Mouse (Mus musculus): Measurements from ENCODE around the gene Rpl23a. TPM values are rescaled to one million over a fixed set of nuclear protein-coding genes. Genes with fewer than 3 reads are reported as not detected.
"Not testable (repeated sequence)": the region's sequence is repeated elsewhere in the genome, so short reads cannot be mapped to it uniquely, and the experiment has no call there.

Rpl23a gene
- total RNA-seq, 2 experiments from 2014 or later, result 2,467 to 2,675 TPM

- peak; percentile 31; the same call in 1 of the 2 replicates for ATAC-seq (ENCODE audit: poor library complexity, severe bottlenecking)
Observed at GRCm38 (mm10) chr11:78188331-78189233, 5.2 kb upstream of the Rpl23a start, which contains the start of gene Rab34. Gene Rab34, plus strand, starts transcription at chr11:78188430.

DNA sequence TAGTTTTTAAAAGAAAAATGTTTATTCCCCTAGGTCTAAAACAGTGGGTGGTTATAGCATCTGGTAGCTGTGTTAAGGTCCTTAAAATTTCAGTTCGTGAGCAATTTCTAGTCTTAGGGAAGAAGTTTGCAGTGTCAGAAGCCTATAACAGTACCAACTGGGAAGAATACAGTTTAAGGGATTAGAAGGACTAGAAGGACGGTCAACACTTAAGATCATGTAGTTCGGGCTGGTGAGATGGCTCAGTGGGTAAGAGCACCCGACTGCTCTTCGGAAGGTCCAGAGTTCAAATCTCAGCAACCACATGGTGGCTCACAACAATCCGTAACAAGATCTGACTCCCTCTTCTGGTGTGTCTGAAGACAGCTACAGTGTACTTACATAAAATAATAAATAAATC lies 1.3 kb upstream of the Rpl23a start:
- ATAC-seq (ENCODE audit: poor library complexity, severe bottlenecking), result not testable (repeated sequence)

- no peak for ATAC-seq (ENCODE audit: poor library complexity, severe bottlenecking)
Observed at GRCm38 (mm10) chr11:78183884-78184514, 615 bp upstream of the Rpl23a start.

- no peak for ATAC-seq (ENCODE audit: poor library complexity, severe bottlenecking)
Observed at GRCm38 (mm10) chr11:78182450-78182849, 934 bp downstream of the Rpl23a start.

DNA sequence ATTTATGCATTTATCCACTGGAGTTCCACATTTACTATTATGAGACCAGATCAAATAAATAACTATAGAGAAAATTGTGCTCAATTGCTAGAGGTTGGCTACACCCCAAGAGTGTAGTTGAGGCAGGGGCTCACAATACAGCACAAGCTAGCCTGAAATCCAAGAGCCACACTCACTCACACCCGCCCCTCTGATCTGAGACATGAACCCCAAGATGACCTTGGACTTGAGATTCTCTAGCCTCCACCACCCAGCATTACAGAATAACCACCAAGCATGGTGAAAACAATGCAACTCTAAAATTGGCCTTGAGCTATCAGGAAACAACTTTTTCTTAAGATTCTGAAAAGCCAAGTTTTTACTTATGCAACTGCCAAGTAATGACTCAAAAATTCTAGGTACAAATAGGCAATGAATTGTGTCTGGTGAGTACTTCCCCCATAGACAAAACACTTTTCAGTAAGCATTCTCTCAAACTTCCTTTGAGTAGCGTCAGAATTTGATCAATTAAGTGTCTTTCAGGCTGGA lies 1.5 kb downstream of the Rpl23a start:
- ATAC-seq (ENCODE audit: poor library complexity, severe bottlenecking), result no peak

DNA sequence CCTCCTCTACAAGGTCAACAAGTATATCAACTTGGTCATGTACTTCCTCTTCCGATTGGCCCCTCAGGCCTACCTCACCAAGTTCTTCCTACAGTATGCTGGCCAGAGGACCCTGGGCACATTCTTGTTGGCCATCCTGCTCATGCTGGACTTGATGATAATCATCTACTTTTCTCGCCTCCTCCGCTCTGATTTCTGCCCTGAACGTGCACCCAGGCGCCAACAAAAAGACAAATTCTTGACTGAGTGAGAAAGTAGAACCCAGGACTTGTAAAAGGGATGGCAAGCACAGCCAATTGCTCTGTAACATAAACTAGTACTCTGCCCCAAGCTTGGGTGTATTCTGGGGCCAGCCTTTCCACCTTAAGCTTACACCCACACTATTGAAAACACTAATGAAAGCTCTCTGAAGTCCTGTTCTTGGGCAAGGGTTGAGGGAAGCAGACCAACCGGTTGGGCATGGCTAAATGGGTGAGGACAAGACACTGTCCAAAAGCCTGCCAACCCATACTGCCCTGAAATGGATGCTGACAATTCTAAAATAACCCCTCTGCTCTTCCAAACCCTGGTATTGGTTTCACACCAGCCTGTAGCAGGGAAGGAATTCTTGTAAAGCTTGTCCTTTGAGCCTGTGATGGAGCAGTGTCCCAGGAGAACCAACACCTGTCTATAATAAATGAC lies 3.2 kb downstream of the Rpl23a start:
- ATAC-seq (ENCODE audit: poor library complexity, severe bottlenecking), result no peak

- ATAC-seq (ENCODE audit: poor library complexity, severe bottlenecking), result no peak
Observed at GRCm38 (mm10) chr11:78179438-78179999, 3.9 kb downstream of the Rpl23a start.

- no peak for ATAC-seq (ENCODE audit: poor library complexity, severe bottlenecking)
Observed at GRCm38 (mm10) chr11:78178859-78179437, 4.4 kb downstream of the Rpl23a start.

DNA sequence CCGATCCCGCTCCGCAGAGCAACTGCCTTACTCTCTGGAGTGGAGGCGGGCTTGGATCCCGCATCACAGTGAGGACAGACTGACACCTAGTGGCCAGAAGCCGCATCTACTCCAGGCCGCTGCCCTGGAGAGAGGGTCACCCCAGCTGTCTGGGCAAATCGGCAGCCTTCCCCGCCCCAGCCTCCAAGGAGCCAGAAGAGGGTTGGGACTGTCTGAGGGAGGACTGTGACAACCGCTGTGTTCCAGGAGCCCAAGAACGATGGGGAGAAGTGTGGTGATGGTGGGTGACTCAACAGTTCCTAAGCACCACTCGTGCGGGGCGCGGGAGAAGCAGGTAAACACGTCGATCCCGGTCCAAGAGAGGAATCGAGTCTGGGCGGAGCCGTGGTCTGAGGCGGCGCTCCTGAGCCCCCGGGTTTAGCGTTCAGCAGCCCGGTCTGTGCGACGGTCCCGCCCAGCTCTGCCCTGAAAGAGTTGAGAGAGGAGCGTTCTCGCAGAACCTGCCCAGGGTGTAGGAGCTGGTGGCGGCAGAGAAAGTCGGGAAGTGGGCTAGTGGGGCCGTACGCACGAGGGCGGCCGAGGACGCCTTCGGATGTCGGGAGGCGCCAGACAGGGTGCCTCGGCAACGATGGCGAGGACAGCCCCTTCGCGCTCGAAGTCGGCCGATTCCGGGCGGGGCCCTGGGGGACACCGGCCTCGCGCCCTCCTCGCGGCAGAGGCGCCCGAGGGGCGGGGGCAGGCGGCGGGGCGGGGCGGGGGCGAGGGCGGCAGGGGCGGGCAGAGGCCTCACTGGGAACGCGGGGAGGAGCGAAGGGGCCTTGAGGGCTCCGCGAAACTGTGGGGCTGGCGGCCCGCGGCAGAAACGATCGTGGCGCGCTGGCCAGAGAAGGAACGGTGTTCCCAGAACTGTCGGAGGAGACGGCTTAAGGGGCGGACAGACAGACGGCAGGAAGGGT lies 5.2 kb downstream of the Rpl23a start:
- peak; percentile 76 for ATAC-seq (ENCODE audit: poor library complexity, severe bottlenecking)

DNA sequence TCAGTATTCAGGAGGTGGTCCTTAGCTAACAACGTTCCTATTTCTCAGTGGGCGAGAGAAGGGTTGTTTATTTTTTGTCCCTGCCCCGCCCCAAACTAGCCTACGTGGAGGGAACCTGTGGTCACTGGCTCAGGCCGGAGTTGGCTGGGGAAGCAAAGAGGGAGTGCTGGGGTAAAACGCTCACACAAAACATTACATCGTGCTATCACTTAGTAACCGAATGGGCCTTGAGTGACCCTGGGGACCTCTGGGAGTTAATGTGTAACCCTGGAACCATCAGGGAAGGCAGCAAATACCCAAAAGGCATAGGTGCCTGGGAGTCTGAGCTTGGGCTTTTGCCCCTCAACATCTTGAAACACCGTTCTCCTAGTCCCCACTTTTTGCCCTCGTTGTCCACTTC lies 5.9 kb downstream of the Rpl23a start:
- ATAC-seq (ENCODE audit: poor library complexity, severe bottlenecking), result peak; percentile 48

DNA sequence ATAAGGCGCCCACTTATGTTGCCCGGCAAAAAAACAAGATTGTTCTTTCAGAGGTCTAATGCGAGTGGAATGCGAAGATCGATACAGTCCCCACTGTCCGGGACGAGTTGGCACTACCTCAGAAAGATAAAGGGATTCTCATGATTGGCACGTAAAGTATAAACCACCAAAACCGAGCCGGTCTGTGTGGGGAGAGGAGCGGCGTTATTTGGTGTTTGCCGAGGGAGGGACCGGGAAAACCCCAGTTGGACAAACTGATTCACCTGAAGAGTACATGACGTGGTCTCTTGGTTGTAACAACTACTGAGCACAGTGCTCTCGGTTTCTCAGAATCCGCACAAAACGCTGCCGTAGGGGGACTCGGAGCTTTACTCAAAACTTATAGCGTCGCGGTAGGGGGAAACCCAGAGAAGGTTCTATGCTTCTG lies 6.5 kb downstream of the Rpl23a start:
- ATAC-seq (ENCODE audit: poor library complexity, severe bottlenecking), result no peak

DNA sequence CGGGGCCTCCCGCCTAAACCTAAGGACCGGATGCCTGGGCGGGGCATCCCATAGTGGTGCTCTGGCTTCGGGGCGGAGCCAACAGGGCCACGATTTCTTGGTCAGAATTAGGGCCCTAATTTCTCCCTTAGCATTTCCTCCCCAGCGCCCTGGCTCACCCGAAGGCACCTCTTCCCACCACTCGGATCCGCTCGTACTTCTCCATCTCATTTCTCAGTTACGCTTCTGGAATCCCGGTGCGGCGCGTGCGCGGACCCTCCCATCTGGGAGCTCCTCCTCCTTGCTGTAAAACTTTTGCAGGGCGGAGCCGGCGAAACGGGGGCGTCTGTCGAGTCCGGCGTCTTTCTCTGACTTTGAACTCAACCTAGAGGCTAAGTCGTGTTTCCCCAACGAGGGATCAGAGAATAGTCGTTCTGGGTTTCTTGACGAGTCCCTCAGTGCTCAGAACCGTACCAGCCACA lies 7.0 kb downstream of the Rpl23a start, which contains the start of the genes Nek8 and Tlcd1:
TSS of gene Nek8 (minus strand) at position 274 of the 461 bp plus-strand sequence.
TSS of gene Tlcd1 (plus strand) at position 310 of the 461 bp plus-strand sequence.
- peak; percentile 66 for ATAC-seq (ENCODE audit: poor library complexity, severe bottlenecking)

DNA sequence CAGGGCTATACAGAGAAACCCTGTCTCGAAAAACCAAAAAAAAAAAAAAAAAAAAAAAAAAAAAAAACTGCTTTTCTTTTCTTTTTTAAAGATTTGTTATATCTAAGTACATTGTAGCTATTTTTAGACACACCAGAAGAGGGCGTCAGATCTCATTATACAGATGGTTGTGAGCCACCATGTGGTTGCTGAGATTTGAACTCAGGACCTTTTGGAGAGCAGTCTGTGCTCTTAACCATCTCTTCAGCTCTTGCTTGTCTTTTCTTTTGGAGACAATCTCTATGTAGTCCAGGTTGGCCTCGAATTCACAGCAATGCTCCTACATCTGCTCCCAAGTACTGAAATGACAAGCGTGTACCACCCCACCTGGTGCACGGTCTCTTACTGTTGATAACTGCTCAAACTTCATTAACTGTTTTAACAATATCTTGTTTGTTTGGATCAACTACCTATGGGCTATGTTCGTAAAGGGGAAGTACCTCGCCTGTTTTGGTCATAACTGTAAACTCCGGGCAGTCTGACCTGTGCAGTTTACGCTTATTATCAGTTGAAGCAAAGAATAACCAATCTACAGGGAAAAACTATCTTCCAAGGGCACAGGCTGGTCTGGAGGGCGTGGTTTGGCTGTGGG lies 7.5 kb downstream of the Rpl23a start:
- ATAC-seq (ENCODE audit: poor library complexity, severe bottlenecking), result no peak

- ATAC-seq (ENCODE audit: poor library complexity, severe bottlenecking), result no peak
Observed at GRCm38 (mm10) chr11:78174506-78174905, 8.9 kb downstream of the Rpl23a start.

DNA sequence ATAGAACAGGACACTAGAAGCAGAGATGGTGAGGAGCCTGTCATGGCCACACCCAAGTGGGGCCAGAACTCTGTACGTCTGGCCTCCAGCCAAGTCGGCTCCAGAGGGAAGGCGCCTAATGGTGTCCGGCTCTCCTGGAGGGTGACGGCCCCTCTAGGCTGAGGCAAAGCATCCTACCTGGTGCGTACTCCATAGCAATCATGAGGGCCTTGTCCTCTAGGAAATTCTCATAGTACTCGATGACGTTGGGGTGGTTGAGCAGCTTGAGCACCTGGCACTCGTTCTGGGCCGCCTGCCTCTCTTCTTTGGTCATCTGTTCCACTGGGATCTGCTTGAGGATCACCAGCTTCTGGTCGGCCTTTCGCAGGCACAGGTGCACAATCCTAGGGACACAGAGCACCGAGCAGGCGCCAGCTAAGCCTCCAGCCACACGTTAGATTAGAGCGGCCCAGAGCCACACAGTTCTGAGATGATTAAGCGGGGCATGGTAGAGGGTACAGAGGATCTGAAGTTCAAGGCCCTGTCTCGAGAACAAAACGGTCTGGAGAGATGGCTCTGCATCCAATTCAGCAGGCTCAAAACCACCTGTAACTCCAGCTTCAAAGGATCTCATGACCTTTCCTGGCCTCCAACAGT lies 10.5 kb downstream of the Rpl23a start:
- ATAC-seq (ENCODE audit: poor library complexity, severe bottlenecking), result no peak

GRCm38 (mm10) chr11:78172034-78172747 lies 11.2 kb downstream of the Rpl23a start:
- ATAC-seq (ENCODE audit: poor library complexity, severe bottlenecking), result no peak

DNA sequence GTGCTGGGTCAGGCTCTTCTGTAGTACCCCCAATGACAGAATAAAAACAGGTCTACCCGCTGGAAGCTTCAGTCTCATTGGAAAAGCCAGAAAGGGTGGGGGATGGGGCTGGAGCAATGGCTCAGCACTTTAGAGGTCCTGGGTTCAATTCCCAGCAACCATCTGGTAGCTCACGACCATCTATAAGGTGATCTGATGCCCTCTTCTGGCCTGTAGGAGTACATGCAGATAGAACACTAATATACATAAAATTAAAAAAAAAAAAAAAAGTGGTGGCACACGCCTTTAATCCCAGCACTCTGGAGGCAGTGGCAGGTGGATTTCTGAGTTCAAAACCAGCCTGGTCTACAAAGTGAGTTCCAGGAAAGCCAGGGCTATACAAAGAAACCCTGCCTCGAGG lies 12.1 kb downstream of the Rpl23a start:
- no peak for ATAC-seq (ENCODE audit: poor library complexity, severe bottlenecking)

Measured in megakaryocyte, adult 5-6 weeks (primary cell).